Mouse (Mus musculus) midbrain, embryonic 16.5 days (tissue): ENCODE results near the gene Stxbp1. TPM values are rescaled to one million over a fixed set of nuclear protein-coding genes. Genes with fewer than 3 reads are reported as not detected.

Source experiments
- ATAC-seq: fragments of 200-750 bp; cut with Nextera tagmentation; 2 replicates; pipeline ENCODE4 v1.8.0; 2017; ENCODE audit warnings: moderate TSS enrichment
- H3K27ac ChIP-seq: fragments of 300-500 bp; sonication (generic); 2 replicates; pipeline ENCODE4 v1.5.1; 2014; ENCODE audit warnings: mild to moderate bottlenecking, low read length, mixed read lengths
- H3K27me3 ChIP-seq: fragments of 300-500 bp; sonication (generic); 2 replicates; pipeline ENCODE4 v1.6.1; 2014; ENCODE audit warnings: low read depth, low read length, mixed read lengths; ENCODE audit not compliant: control insufficient read depth, insufficient read depth
- H3K36me3 ChIP-seq: fragments of 300-500 bp; sonication (generic); 2 replicates; pipeline ENCODE4 v1.6.1; 2014; ENCODE audit warnings: mild to moderate bottlenecking, low read length, moderate library complexity, mixed read lengths; ENCODE audit not compliant: control insufficient read depth, insufficient read depth
- H3K4me1 ChIP-seq: fragments of 300-500 bp; sonication (generic); 2 replicates; pipeline ENCODE4 v1.6.1; 2014; ENCODE audit warnings: mild to moderate bottlenecking, low read length, mixed read lengths; ENCODE audit not compliant: control insufficient read depth, insufficient read depth
- H3K4me2 ChIP-seq: fragments of 300-500 bp; sonication (generic); 2 replicates; pipeline ENCODE4 v1.6.1; 2014; ENCODE audit warnings: mild to moderate bottlenecking, low read length, mixed read lengths
- H3K4me3 ChIP-seq: fragments of 300-500 bp; sonication (generic); 2 replicates; pipeline ENCODE4 v1.5.1; 2014; ENCODE audit warnings: low read depth, mild to moderate bottlenecking, low read length, moderate library complexity, mixed read lengths
- H3K9ac ChIP-seq: fragments of 300-500 bp; sonication (generic); 2 replicates; pipeline ENCODE4 v1.6.1; 2014; ENCODE audit warnings: low read depth, low read length, mixed read lengths
- H3K9me3 ChIP-seq: fragments of 300-500 bp; sonication (generic); replicated peaks from 2 replicates; pipeline ENCODE4 v1.6.1; 2014; ENCODE audit warnings: mild to moderate bottlenecking, low read length, mixed read lengths; ENCODE audit not compliant: control insufficient read depth, poor library complexity, severe bottlenecking
- WGBS: fragments of 180-500 bp; shearing (Covaris S2); extraction: QIAGEN DNeasy Blood & Tissue Kit; methylation state at CpG from one replicate; pipeline ENCODE4 v1.1.7; 2014; 5-methylcytosine and 5-hydroxymethylcytosine counted together
- polyA plus RNA-seq: library from polyadenylated mRNA; unstranded; fragments of >200 nt; fragmentation: Nextera tagmentation; extraction: Ambion mirVana; gene quantifications from 2 replicates; pipeline ENCODE4 v1.2.1, GENCODE M21; 2015

The Stxbp1 gene
- polyA plus RNA-seq, 1 experiment from 2014 or later = 389 TPM

DNA sequence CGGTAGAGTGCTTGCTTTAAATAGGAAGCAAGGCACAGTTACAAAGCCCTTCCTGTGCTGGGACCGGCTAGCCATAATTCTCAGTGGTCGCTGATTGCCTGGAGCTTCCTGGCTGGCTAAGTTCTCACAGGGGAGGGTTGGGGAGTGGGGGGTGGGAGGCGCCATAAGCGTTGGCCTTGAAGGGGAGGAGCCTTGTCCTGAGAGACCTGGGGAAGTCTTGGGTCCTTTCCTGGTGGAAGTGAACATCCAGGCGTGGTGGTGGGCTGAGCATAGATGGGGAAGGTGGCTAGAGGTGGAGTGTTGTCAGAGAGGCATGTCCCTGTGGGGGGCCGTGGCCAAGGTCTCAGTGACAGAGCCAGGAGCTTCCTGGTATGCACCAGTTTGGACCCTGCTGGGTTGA lies 37.7 kb upstream of the Stxbp1 start:
- no peak overlapping the region for H3K9ac ChIP-seq
- 36% methylated on average over 7 of the region's 7 CpGs for WGBS
- no peak overlapping the region for H3K4me2 ChIP-seq
- no peaks in the 10 kb centered on the region for H3K9me3 ChIP-seq
- no peak overlapping the region for H3K4me3 ChIP-seq
- H3K27me3 ChIP-seq = no peaks in the 10 kb centered on the region
- peaks cover 31% of the 10 kb centered on the region for H3K4me1 ChIP-seq
- H3K27ac ChIP-seq = no peak overlapping the region
- no peaks in the 10 kb centered on the region for H3K36me3 ChIP-seq
- no peak for ATAC-seq

DNA sequence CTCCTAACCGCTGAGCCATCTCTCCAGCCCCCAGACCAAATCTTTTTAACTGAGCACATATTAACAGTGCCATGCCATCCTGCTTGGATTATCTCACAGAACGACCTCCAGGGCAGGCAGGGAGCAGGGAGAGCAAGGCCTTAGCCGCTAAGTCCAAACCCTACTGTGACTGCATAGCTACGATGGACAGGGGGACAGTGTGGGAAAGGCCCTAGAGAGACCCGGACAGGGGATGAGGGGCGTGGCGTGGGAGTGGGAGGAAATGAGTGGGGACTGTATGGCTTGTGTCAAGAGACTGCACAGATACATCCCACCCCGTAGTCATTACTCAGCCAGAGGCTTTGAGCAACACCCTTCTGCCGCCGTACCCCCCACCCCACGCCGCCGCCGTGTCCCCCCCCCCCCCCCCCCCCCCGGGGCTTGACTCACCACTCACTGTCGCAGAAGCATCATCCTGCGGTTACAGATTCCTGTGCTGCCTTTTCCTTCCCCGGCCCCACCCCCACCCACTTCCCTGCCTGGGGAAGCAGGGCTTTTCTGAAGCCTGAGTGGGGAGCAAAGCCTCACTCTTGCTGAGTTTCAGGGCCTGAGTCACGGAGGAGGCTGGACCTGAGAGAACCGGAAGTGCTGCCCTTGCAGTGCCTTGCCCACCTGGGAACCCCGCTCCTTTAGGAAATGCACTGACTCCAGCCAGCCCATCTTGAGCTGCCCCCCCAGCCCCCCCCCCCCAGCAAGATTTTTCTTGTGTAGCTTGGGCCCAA lies 35.4 kb upstream of the Stxbp1 start:
- no peak for ATAC-seq
- Histone ChIP-seq H3K9ac (no peak overlapping the region), H3K4me1 (peaks cover 48% of the 10 kb centered on the region), H3K27ac (peak overlapping the region; percentile 23; the same call in 1 of the 2 replicates), H3K27me3 (no peaks in the 10 kb centered on the region), H3K4me2 (no peak overlapping the region), H3K4me3 (no peak overlapping the region), H3K9me3 (no peaks in the 10 kb centered on the region), H3K36me3 (no peaks in the 10 kb centered on the region)
- 62% methylated on average over 11 of the region's 21 CpGs for WGBS

DNA sequence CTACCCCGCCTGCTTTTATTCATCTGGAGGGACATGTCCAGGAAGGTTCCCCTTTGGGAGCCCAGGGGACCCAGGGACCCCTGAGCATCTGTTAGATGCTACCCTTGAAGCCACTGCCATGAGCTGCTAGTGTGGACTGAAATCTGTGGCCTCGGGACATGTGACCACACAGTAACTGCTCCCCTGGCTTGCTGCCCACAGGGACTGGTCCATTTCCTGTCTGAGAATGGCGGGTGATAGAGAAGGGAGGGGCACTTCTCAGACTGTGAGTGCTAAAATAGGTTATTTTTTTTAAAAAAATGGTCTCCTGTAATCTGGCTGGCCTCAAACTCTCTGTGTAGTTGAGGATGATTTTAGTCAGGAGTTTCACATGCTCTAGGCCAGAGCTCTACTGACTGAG lies 34.7 kb upstream of the Stxbp1 start:
- 49% methylated on average over 3 of the region's 3 CpGs for WGBS
- no peak overlapping the region for H3K4me2 ChIP-seq
- no peaks in the 10 kb centered on the region for H3K27me3 ChIP-seq
- H3K4me1 ChIP-seq = peaks cover 54% of the 10 kb centered on the region
- H3K9ac ChIP-seq = no peak overlapping the region
- no peaks in the 10 kb centered on the region for H3K36me3 ChIP-seq
- H3K4me3 ChIP-seq = no peak overlapping the region
- no peaks in the 10 kb centered on the region for H3K9me3 ChIP-seq
- no peak for ATAC-seq
- H3K27ac ChIP-seq = 0 out of 2 replicates have a peak overlapping the region, but pooled peaks have one; percentile 38

DNA sequence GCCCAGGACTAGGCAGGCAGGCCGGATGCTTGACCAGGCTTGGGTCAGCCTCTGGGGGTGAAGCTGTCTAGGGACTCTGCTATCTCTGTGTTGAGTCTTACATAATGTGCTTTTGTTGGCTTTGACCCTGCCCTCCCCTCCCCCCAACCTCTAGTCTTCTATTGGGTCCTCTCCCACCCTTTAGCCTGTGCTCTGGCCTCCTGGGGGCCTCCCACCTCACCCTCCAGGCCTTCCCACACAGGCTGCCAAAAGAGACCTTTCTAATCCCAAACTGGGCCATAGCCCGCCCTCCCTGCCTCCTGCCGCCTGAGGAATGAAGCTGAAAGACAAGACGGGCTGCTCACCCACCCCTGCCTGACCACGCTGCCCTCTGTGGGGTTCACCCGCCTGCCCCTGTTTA lies 34.0 kb upstream of the Stxbp1 start:
- no peaks in the 10 kb centered on the region for H3K27me3 ChIP-seq
- ATAC-seq = no peak
- no peak overlapping the region for H3K4me3 ChIP-seq
- no peaks in the 10 kb centered on the region for H3K36me3 ChIP-seq
- peaks cover 55% of the 10 kb centered on the region for H3K4me1 ChIP-seq
- 22% methylated on average over 6 of the region's 6 CpGs for WGBS
- peak overlapping the region; percentile 38; the same call in 1 of the 2 replicates for H3K27ac ChIP-seq
- no peaks in the 10 kb centered on the region for H3K9me3 ChIP-seq
- peak overlapping the region; percentile 9; the same call in 1 of the 2 replicates for H3K4me2 ChIP-seq
- H3K9ac ChIP-seq = 0 out of 2 replicates have a peak overlapping the region, but pooled peaks have one; percentile 38

DNA sequence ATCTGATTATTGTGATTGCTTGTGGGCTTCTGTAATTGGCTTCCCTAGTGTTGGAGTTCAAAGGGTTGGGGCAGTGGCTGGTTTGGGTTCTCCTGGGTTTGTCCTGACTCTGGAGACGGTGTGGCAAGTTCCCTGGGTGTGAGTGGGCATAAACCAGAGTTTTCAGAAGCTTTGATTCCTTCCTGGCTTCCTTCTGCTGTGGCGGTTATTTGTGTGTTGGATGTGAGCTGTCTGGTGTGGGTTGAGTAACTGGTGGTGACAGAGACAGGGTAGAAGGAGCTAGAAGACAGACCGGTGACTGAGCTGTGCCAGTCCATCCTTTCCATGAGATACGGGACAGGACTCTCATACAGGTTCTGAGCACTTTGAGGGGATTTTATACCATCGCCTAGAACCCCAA lies 32.5 kb upstream of the Stxbp1 start:
- Histone ChIP-seq H3K9ac (peak overlapping the region; percentile 20; the same call in 1 of the 2 replicates), H3K27ac (no peak overlapping the region), H3K4me3 (no peak overlapping the region), H3K27me3 (no peaks in the 10 kb centered on the region), H3K9me3 (no peaks in the 10 kb centered on the region), H3K4me2 (peak overlapping the region; percentile 6; the same call in 1 of the 2 replicates), H3K36me3 (no peaks in the 10 kb centered on the region), H3K4me1 (peaks cover 59% of the 10 kb centered on the region)
- 91% methylated on average over 5 of the region's 5 CpGs for WGBS
- ATAC-seq = no peak

DNA sequence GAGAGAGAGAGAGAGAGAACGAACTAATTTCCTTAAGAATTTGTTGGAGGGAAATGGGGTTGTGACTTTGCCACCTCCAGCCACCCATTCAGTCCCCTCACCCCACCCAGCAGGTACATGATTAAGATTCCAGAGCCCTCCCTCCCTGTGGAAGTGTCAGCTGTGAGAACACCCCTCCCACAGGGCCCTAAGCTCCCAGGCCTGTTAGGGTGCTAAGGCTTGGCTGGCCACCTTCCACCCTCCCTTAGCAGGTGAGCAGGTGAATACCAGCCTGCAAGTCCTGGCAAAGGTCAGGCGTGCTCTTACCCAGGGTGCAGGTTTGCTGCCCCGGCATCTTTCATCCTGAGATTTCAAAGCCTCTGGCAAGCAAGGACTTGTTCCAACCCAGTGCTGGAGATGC lies 31.4 kb upstream of the Stxbp1 start:
- Histone ChIP-seq H3K4me1 (peaks cover 67% of the 10 kb centered on the region), H3K4me3 (peak overlapping the region; percentile 89; the same call in 1 of the 2 replicates), H3K27me3 (no peaks in the 10 kb centered on the region), H3K9ac (peak overlapping the region; percentile 99), H3K9me3 (no peaks in the 10 kb centered on the region), H3K36me3 (no peaks in the 10 kb centered on the region), H3K4me2 (peak overlapping the region; percentile 96), H3K27ac (no peak overlapping the region)
- ATAC-seq = no peak
- 62% methylated on average over 3 of the region's 3 CpGs for WGBS

DNA sequence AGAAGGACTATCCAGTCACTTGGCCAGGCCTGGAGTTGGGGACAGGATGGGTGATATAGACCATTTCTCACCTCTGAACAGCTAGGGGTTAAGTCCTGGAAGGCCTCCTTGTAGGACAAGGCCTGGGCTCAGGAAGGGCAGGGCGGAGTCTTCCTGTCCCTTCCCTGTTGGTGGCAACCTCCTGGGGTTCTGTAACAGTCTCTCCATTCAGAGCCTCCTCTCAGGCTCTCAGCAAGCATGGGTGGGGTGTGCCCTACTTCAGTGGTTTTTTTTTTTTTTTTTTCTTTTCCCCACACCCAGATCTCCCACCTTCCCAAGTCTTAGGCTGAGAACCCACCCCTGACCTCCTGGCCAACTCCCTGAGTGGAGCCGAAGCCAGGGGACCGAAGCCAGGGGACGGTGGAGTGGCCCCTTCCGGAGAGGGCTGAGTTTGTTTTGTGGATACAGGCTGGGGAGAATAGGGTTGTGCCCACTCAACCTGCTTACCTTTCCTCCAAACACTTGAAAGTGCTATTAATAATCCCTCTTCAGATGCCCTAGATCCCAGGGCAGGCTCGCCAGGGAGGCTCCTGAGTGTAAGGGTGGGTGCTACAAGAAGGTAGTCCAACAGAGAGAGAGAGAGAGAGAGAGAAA lies 30.8 kb upstream of the Stxbp1 start:
- H3K9ac ChIP-seq = peak overlapping the region; percentile 99
- no peaks in the 10 kb centered on the region for H3K36me3 ChIP-seq
- H3K4me2 ChIP-seq = peak overlapping the region; percentile 96
- no peaks in the 10 kb centered on the region for H3K9me3 ChIP-seq
- H3K27me3 ChIP-seq = no peaks in the 10 kb centered on the region
- H3K4me3 ChIP-seq = peak overlapping the region; percentile 89
- no peak for ATAC-seq
- H3K27ac ChIP-seq = no peak overlapping the region
- 70% methylated on average over 6 of the region's 6 CpGs for WGBS
- H3K4me1 ChIP-seq = peaks cover 67% of the 10 kb centered on the region

DNA sequence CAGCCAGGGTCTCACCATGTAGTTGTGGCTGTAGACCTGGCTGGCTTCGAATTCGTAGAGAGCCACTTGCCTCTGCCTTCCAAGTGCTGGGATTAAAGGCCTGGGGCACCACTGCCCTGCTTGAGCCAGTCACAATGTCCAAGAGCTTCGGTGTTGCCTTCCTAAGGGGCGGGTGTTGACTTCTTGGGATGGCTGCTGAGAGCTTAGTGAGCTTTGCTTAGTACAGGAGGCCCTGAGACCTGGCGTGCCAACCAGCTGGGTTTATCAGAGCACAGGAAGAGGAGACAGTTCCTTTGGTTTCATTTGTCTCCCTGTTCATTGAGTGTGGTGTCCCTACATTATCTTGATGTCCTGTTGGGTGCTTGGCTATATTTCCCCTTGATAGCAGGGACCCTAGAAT lies 30.3 kb upstream of the Stxbp1 start:
- WGBS = 34% methylated on average over 5 of the region's 5 CpGs
- peaks cover 63% of the 10 kb centered on the region for H3K4me1 ChIP-seq
- ATAC-seq = no peak

More for the DNA sequence above, 30.3 kb upstream of the Stxbp1 start:
- H3K4me3 ChIP-seq = peak overlapping the region; percentile 89
- H3K4me2 ChIP-seq = peak overlapping the region; percentile 96
- peak overlapping the region; percentile 96; the same call in 1 of the 2 replicates for H3K27ac ChIP-seq
- H3K9ac ChIP-seq = peak overlapping the region; percentile 99
- no peaks in the 10 kb centered on the region for H3K36me3 ChIP-seq
- no peaks in the 10 kb centered on the region for H3K27me3 ChIP-seq
- no peaks in the 10 kb centered on the region for H3K9me3 ChIP-seq
